Mouse (Mus musculus) liver, embryonic 14.5 days (tissue): ENCODE measurements around the gene Stx2. TPM values are rescaled to one million over a fixed set of nuclear protein-coding genes. Genes with fewer than 3 reads are reported as not detected.
"Not testable (repeated sequence)": the region's sequence is repeated elsewhere in the genome, so short reads cannot be mapped to it uniquely, and the experiment has no call there.

Source experiments
- ATAC-seq: fragments of 200-750 bp; cut with Nextera tagmentation; 2 replicates; pipeline ENCODE4 v1.8.0; 2017; ENCODE audit warnings: moderate number of reproducible peaks, mild to moderate bottlenecking, moderate library complexity; ENCODE audit not compliant: insufficient read depth
- DNase-seq, 3 experiments: peaks; one replicate each; pipeline ENCODE4 v3.0.0-alpha.2; 2012 to 2013; ENCODE audit warnings: low read depth in 3 of 3, low spot score in 3 of 3
- H3K27ac ChIP-seq: fragments of 300-500 bp; sonication (generic); 2 replicates; pipeline ENCODE4 v1.5.1; 2014; ENCODE audit warnings: moderate library complexity, mild to moderate bottlenecking, control low read depth, inconsistent platforms
- H3K27me3 ChIP-seq: fragments of 300-500 bp; sonication (generic); 2 replicates; pipeline ENCODE4 v1.6.1; 2014; ENCODE audit warnings: mild to moderate bottlenecking, low read length, moderate library complexity; ENCODE audit not compliant: control insufficient read depth, insufficient read depth
- H3K36me3 ChIP-seq: fragments of 300-500 bp; sonication (generic); replicated peaks from 2 replicates; pipeline ENCODE4 v1.6.1; 2014; ENCODE audit warnings: low read depth; ENCODE audit not compliant: control insufficient read depth, insufficient read depth
- H3K4me1 ChIP-seq, 2 experiments: fragments of 200-500 bp in 1 of 2; fragments of 300-500 bp in 1 of 2; sonication (generic) in 1 of 2; replicated peaks; 2 replicates each; pipeline ENCODE4 v1.6.1; 2012 to 2014; ENCODE audit warnings: antibody characterized with exemption in 1 of 2, inconsistent platforms in 1 of 2, low read length in 1 of 2; ENCODE audit not compliant: control insufficient read depth in 2 of 2, insufficient read depth in 2 of 2
- H3K4me2 ChIP-seq: fragments of 300-500 bp; sonication (generic); 2 replicates; pipeline ENCODE4 v1.6.1; 2014; ENCODE audit warnings: low read depth, mild to moderate bottlenecking, control low read depth, moderate library complexity
- H3K4me3 ChIP-seq, 2 experiments: fragments of 200-500 bp in 1 of 2; fragments of 300-500 bp in 1 of 2; sonication (generic) in 1 of 2; 2 replicates each; pipeline ENCODE4 v1.5.1; 2012 to 2014; ENCODE audit warnings: low read depth in 2 of 2, low read length in 2 of 2, mild to moderate bottlenecking in 2 of 2, control low read depth in 1 of 2, inconsistent platforms in 1 of 2, moderate library complexity in 1 of 2; ENCODE audit not compliant: insufficient read depth in 1 of 2
- H3K9ac ChIP-seq: fragments of 300-500 bp; sonication (generic); replicated peaks from 2 replicates; pipeline ENCODE4 v1.6.1; 2014; ENCODE audit warnings: mild to moderate bottlenecking, control low read depth, moderate library complexity
- H3K9me3 ChIP-seq: fragments of 300-500 bp; sonication (generic); 2 replicates; pipeline ENCODE4 v1.6.1; 2016; ENCODE audit warnings: low read length, mixed read lengths; ENCODE audit not compliant: control insufficient read depth
- CTCF ChIP-seq: IDR thresholded peaks from 2 replicates; pipeline ENCODE4 v1.5.1; 2016; ENCODE audit warnings: antibody characterized with exemption, low read depth, control low read depth
- EP300 ChIP-seq: IDR thresholded peaks from 2 replicates; pipeline ENCODE4 v1.6.1; 2016; ENCODE audit warnings: antibody characterized with exemption, low read depth
- WGBS: fragments of 180-500 bp; shearing (Covaris S2); extraction: QIAGEN DNeasy Blood & Tissue Kit; methylation state at CpG from one replicate; pipeline ENCODE4 v1.1.7; 2014; ENCODE audit not compliant: insufficient replicate concordance; 5-methylcytosine and 5-hydroxymethylcytosine counted together
- polyA plus RNA-seq, 2 experiments: library from polyadenylated mRNA; depleted of rRNA in 1 of 2; stranded (reverse) in 1 of 2; unstranded in 1 of 2; fragments of >200 nt; fragmentation: Nextera tagmentation in 1 of 2; extraction: Ambion mirVana in 1 of 2; gene quantifications; 2 replicates each; pipeline versions ENCODE4 v1.2.1 to v1.2.3; 2012 to 2014

Gene Stx2
- polyA plus RNA-seq, 2 experiments: 68.1 to 75.0 TPM

- peaks cover 49% of the 10 kb centered on the region for H3K36me3 ChIP-seq
- 87% methylated on average over 6 of the region's 6 CpGs for WGBS
These were observed 23.8 kb downstream of the Stx2 start for GRCm38 (mm10) chr5:128984536-128984935.

DNA sequence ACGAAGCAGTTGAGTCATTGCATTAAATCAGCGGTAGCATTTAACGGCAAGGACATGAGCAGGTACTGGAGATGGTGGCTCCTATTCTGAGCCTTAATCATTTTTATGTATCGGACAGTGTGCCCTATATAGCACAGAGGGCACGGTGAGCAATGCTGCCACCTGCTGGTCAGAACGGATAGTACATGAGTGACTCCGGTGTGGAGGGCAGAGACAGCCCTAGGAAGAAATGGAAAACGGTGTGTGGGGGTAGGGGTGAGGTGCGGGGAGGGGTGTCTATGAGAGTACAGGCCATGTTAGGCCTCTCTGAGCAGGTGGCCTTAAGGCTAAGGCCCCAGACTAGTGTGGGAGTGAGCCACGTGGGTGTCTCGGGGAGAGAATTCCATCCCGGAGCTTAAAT is 26.8 kb downstream of the Stx2 start:
- 27% methylated on average over 12 of the region's 12 CpGs for WGBS
- DNase-seq: peak in 1 of 3 experiments; percentile 40
- H3K9me3 ChIP-seq: no peaks in the 10 kb centered on the region
- peaks cover 19% of the 10 kb centered on the region for H3K36me3 ChIP-seq
- no peak overlapping the region for H3K4me3 ChIP-seq
- no peak overlapping the region for H3K9ac ChIP-seq
- H3K27ac ChIP-seq: no peak overlapping the region
- peak; percentile 61; the same call in 1 of the 2 replicates for ATAC-seq
- 0 out of 4 replicates have a peak, but pooled peaks cover 0 to 2% of the 10 kb centered on the region in 2 experiments for H3K4me1 ChIP-seq
- no peaks in the 10 kb centered on the region for H3K27me3 ChIP-seq
- TF ChIP-seq EP300 (no peak), CTCF (peak; percentile 97)
- H3K4me2 ChIP-seq: no peak overlapping the region

More at GRCm38 (mm10) chr5:128984536-128984935, 23.8 kb downstream of the Stx2 start:
- DNase-seq (no peak), ATAC-seq (no peak)
- Histone ChIP-seq H3K4me1 (0 out of 4 replicates have a peak, but pooled peaks cover 0 to 2% of the 10 kb centered on the region in 2 experiments), H3K27me3 (no peaks in the 10 kb centered on the region), H3K9ac (no peak overlapping the region), H3K4me2 (no peak overlapping the region), H3K9me3 (no peaks in the 10 kb centered on the region), H3K4me3 (no peak overlapping the region), H3K27ac (no peak overlapping the region)
- TF ChIP-seq CTCF (no peak), EP300 (no peak)

DNA sequence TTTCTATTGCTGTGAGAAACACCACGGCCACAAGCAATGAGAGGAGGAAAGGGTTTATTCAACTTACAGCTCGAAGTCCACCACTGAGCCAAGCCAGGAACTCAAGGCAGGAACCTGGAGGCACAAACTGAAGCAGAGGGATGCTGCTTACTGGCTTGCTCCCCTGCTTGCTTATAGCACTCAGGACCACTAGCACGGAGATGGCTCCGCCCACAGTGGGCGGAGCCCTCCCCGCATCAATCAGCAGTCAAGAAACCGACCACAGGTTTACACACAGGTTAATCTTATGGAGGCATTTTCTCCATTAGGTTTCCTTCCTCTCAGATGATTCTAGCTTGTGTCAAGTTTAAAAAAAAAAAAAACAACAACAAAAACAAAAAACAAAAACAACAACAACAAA is 27.5 kb downstream of the Stx2 start:
- DNase-seq: no peak
- H3K4me3 ChIP-seq: no peak overlapping the region
- no peak for ATAC-seq
- no peak overlapping the region for H3K9ac ChIP-seq
- 45% methylated on average over 7 of the region's 7 CpGs for WGBS
- no peak overlapping the region for H3K27ac ChIP-seq
- H3K27me3 ChIP-seq: no peaks in the 10 kb centered on the region
- no peaks in the 10 kb centered on the region for H3K9me3 ChIP-seq
- no peak for TF ChIP-seq EP300
- H3K36me3 ChIP-seq: peaks cover 12% of the 10 kb centered on the region
- H3K4me2 ChIP-seq: no peak overlapping the region
- H3K4me1 ChIP-seq: 0 out of 4 replicates have a peak, but pooled peaks cover 0 to 2% of the 10 kb centered on the region in 2 experiments

GRCm38 (mm10) chr5:128978957-128979356 is 29.4 kb downstream of the Stx2 start:
- H3K36me3 ChIP-seq: no peaks in the 10 kb centered on the region
- peak; percentile 38 for TF ChIP-seq CTCF
- TF ChIP-seq EP300: no peak
- H3K4me3 ChIP-seq: no peak overlapping the region
- DNase-seq (no peak), ATAC-seq (no peak)
- 86% methylated on average over 7 of the region's 7 CpGs for WGBS
- no peak overlapping the region for H3K27ac ChIP-seq
- 0 out of 4 replicates have a peak, but pooled peaks cover 0 to 2% of the 10 kb centered on the region in 2 experiments for H3K4me1 ChIP-seq
- no peaks in the 10 kb centered on the region for H3K27me3 ChIP-seq
- no peak overlapping the region for H3K4me2 ChIP-seq
- no peaks in the 10 kb centered on the region for H3K9me3 ChIP-seq
- H3K9ac ChIP-seq: no peak overlapping the region

DNA sequence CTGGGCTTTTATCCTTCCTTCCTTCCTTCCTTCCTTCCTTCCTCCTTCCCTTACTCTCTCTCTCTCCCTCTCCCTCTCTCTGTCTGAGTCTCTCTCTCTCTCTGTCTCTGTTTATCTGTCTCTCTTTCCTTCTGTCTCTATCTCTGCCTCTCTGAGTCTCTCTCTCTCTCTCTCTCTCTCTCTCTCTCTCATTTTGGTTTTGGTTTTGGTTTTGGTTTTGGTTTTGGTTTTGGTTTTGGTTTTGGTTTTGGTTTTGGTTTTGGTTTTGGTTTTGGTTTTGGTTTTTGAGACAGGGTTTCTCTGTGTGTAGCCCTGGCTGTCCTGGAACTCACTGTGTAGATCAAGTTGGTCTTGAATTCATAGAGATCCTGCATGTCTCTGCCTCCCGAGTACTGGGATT is 30.9 kb downstream of the Stx2 start:
- H3K9me3 ChIP-seq, H3K36me3 ChIP-seq, H3K9ac ChIP-seq, ATAC-seq, H3K27me3 ChIP-seq, H3K4me2 ChIP-seq, H3K27ac ChIP-seq, H3K4me3 ChIP-seq, H3K4me1 ChIP-seq, DNase-seq: not testable (repeated sequence)
- 33% methylated on average over 1 of the region's 1 CpGs for WGBS
